ENCODE assay signal across 23 mouse cellular contexts in genomic region chr10:21335534-21335933, GRCm38 (mm10). TPM values are rescaled to one million over a fixed set of nuclear protein-coding genes. Genes with fewer than 3 reads are reported as not detected.
DNase-seq lines count a peak whose midpoint lies in the region; ATAC-seq and TF ChIP-seq lines count a peak whose summit lies in the region.
"Had no signal": no experiment of that assay in that cellular context is flagged by ENCODE, and none has a peak within 500 bp of the region (broad histone marks: within the 10 kb centered on the region; RNA-seq: fewer than 3 reads in every experiment).

No protein-coding gene starts in this region.

- no peak overlapping the region for H3K27ac ChIP-seq in liver, embryonic 11.5 days (ENCODE audit: low read depth, low read length)
- H3K27ac ChIP-seq in liver, embryonic 12.5 days = no peak overlapping the region
- no peak overlapping the region for H3K27ac ChIP-seq in stomach, postnatal 0 days (replicated peaks)
- H3K27ac ChIP-seq in forebrain, embryonic 11.5 days (ENCODE audit: low read depth, low read length) = no peak overlapping the region
- H3K27ac ChIP-seq: hindbrain, embryonic 10.5 days; liver, embryonic 14.5 days; neural tube, embryonic 12.5 days had no signal

- no peak for TF ChIP-seq CTCF in stomach, postnatal 0 days (IDR thresholded peaks at IDR 0.05; ENCODE audit: low read depth)

- no peak overlapping the region for H3K4me2 ChIP-seq in liver, embryonic 11.5 days
- H3K4me2 ChIP-seq in liver, embryonic 12.5 days = no peak overlapping the region
- H3K4me2 ChIP-seq in stomach, postnatal 0 days (replicated peaks; ENCODE audit: low read depth) = no peak overlapping the region
- no peak overlapping the region for H3K4me2 ChIP-seq in forebrain, embryonic 11.5 days (ENCODE audit: low read depth, low read length, severe bottlenecking)
- H3K4me2 ChIP-seq: neural tube, embryonic 12.5 days had no signal

- DNase-seq in liver, embryonic 11.5 days (ENCODE audit: low spot score) = no peak
- DNase-seq in urinary bladder, postnatal 14 days (ENCODE audit: low spot score) = peak; percentile 22
- DNase-seq in urinary bladder, postnatal 4 days (ENCODE audit: low spot score in 2 of 2) = no peak
- peak; percentile 29 for DNase-seq in ZHBTc4 (ENCODE audit: low read depth, low spot score)
- DNase-seq in stomach, postnatal 0 days (ENCODE audit: low spot score) = peak; percentile 55
- no peak for DNase-seq in ovary, postnatal 10 days (ENCODE audit: low spot score)
- DNase-seq in forebrain, embryonic 11.5 days (ENCODE audit: low spot score) = no peak
- DNase-seq: cerebellum, adult 9-10 months; gastrocnemius, postnatal 25 days; kidney, adult 9 months; lung, postnatal 10 days; thymus, adult 18-20 months; thymus, postnatal 4 days had no signal

- H3K9ac ChIP-seq in liver, embryonic 11.5 days (ENCODE audit: low read depth, low read length) = no peak overlapping the region
- H3K9ac ChIP-seq in liver, embryonic 12.5 days = no peak overlapping the region
- no peak overlapping the region for H3K9ac ChIP-seq in stomach, postnatal 0 days (ENCODE audit: low read length)
- H3K9ac ChIP-seq in forebrain, embryonic 11.5 days (ENCODE audit: low read length) = no peak overlapping the region
- H3K9ac ChIP-seq: liver, embryonic 14.5 days; neural tube, embryonic 12.5 days had no signal

- H3K36me3 ChIP-seq in liver, embryonic 11.5 days (ENCODE audit: control insufficient read depth, insufficient read depth, low read length) = peaks cover 19% of the 10 kb centered on the region
- peaks cover 82% of the 10 kb centered on the region for H3K36me3 ChIP-seq in liver, embryonic 12.5 days
- H3K36me3 ChIP-seq in stomach, postnatal 0 days (ENCODE audit: control insufficient read depth, insufficient read depth, low read length) = no peaks in the 10 kb centered on the region; the same call in 1 of the 2 replicates
- H3K36me3 ChIP-seq in forebrain, embryonic 11.5 days (ENCODE audit: control insufficient read depth, insufficient read depth, low read length) = peaks cover 7% of the 10 kb centered on the region

- 0 out of 2 replicates have a peak, but pooled peaks have one; percentile 29 for ATAC-seq in liver, embryonic 11.5 days (replicated peaks; ENCODE audit: low FRiP score)
- no peak for ATAC-seq in liver, embryonic 12.5 days
- ATAC-seq in stomach, postnatal 0 days (ENCODE audit: low FRiP score, low TSS enrichment) = peak; percentile 95
- no peak for ATAC-seq in forebrain, embryonic 11.5 days (replicated peaks; ENCODE audit: low FRiP score)
- ATAC-seq: forebrain, embryonic 14.5 days had no signal

- no peaks in the 10 kb centered on the region for H3K4me1 ChIP-seq in liver, embryonic 11.5 days (replicated peaks; ENCODE audit: control insufficient read depth, insufficient read depth, low read length)
- H3K4me1 ChIP-seq in liver, embryonic 12.5 days = peaks cover 15% of the 10 kb centered on the region
- H3K4me1 ChIP-seq in stomach, postnatal 0 days (replicated peaks; ENCODE audit: control insufficient read depth, insufficient read depth) = no peaks in the 10 kb centered on the region
- H3K4me1 ChIP-seq in forebrain, embryonic 11.5 days (replicated peaks; ENCODE audit: control insufficient read depth, insufficient read depth, low read length) = no peaks in the 10 kb centered on the region
- H3K4me1 ChIP-seq: hindbrain, embryonic 10.5 days; neural tube, embryonic 12.5 days had no signal

- H3K4me3 ChIP-seq in liver, embryonic 11.5 days (ENCODE audit: low read depth, low read length) = no peak overlapping the region
- no peak overlapping the region for H3K4me3 ChIP-seq in liver, embryonic 12.5 days
- H3K4me3 ChIP-seq in stomach, postnatal 0 days (ENCODE audit: low read depth, low read length) = no peak overlapping the region
- H3K4me3 ChIP-seq in forebrain, embryonic 11.5 days (ENCODE audit: low read depth, low read length) = no peak overlapping the region
- H3K4me3 ChIP-seq: hindbrain, embryonic 10.5 days; neural tube, embryonic 12.5 days had no signal

- no peaks in the 10 kb centered on the region for H3K27me3 ChIP-seq in liver, embryonic 11.5 days (replicated peaks; ENCODE audit: control insufficient read depth, insufficient read depth, low read length)
- no peaks in the 10 kb centered on the region for H3K27me3 ChIP-seq in liver, embryonic 12.5 days (replicated peaks)
- no peaks in the 10 kb centered on the region for H3K27me3 ChIP-seq in stomach, postnatal 0 days (ENCODE audit: control insufficient read depth, insufficient read depth, low read length)
- H3K27me3 ChIP-seq in forebrain, embryonic 11.5 days (ENCODE audit: control insufficient read depth, insufficient read depth, low read length) = no peaks in the 10 kb centered on the region
- H3K27me3 ChIP-seq: neural tube, embryonic 12.5 days had no signal

- 93% methylated on average over 5 of the region's 5 CpGs for WGBS in liver, embryonic 11.5 days
- WGBS in liver, embryonic 12.5 days (ENCODE audit: insufficient replicate concordance) = 83% methylated on average over 5 of the region's 5 CpGs
- WGBS in stomach, postnatal 0 days = 92% methylated on average over 5 of the region's 5 CpGs
- 89% methylated on average over 5 of the region's 5 CpGs for WGBS in forebrain, embryonic 11.5 days

- no peak for TF ChIP-seq EP300 in stomach, postnatal 0 days (optimal IDR thresholded peaks at IDR 0.05)

- H3K9me3 ChIP-seq in liver, embryonic 11.5 days (ENCODE audit: control insufficient read depth, low read length) = peaks cover 4% of the 10 kb centered on the region; the same call in 1 of the 2 replicates
- 0 out of 2 replicates have a peak, but pooled peaks cover 6% of the 10 kb centered on the region for H3K9me3 ChIP-seq in liver, embryonic 12.5 days (replicated peaks)
- H3K9me3 ChIP-seq in stomach, postnatal 0 days (ENCODE audit: control insufficient read depth, low read length) = 0 out of 2 replicates have a peak, but pooled peaks cover 3% of the 10 kb centered on the region
- H3K9me3 ChIP-seq in forebrain, embryonic 11.5 days (ENCODE audit: control insufficient read depth, low read length) = peaks cover 4% of the 10 kb centered on the region; the same call in 1 of the 2 replicates

RNA-seq across cellular contexts. Expression of gene Hbs1l, which starts 39.8 kb away (rescaled TPM):
- polyA plus RNA-seq in liver, embryonic 11.5 days (2014; fragmentation: Nextera tagmentation; extraction: Ambion mirVana) = 107 and 127 TPM in 2 replicates
- polyA plus RNA-seq in liver, embryonic 12.5 days (2016; fragmentation: Nextera tagmentation; extraction: Ambion mirVana) = 89.2 and 89.3 TPM in 2 replicates
- 42.7 and 44.8 TPM in 2 replicates for polyA plus RNA-seq in stomach, postnatal 0 days (2015; fragmentation: Nextera tagmentation; extraction: Ambion mirVana)
- polyA plus RNA-seq in forebrain, embryonic 11.5 days (2014; fragmentation: Nextera tagmentation; extraction: Ambion mirVana) = 131 and 142 TPM in 2 replicates

RNA-seq across cellular contexts. Expression of gene Aldh8a1, which starts 41.6 kb away (rescaled TPM):
- 3.6 and 4.2 TPM in 2 replicates for polyA plus RNA-seq in liver, embryonic 11.5 days (2014; fragmentation: Nextera tagmentation; extraction: Ambion mirVana)
- polyA plus RNA-seq in liver, embryonic 12.5 days (2016; fragmentation: Nextera tagmentation; extraction: Ambion mirVana) = 5.1 and 5.6 TPM in 2 replicates
- 0.05 and 0.38 TPM in 2 replicates for polyA plus RNA-seq in stomach, postnatal 0 days (2015; fragmentation: Nextera tagmentation; extraction: Ambion mirVana)
- not detected in 2 replicates for polyA plus RNA-seq in forebrain, embryonic 11.5 days (2014; fragmentation: Nextera tagmentation; extraction: Ambion mirVana)
- polyA plus RNA-seq: C2C12; embryonic facial prominence, embryonic 11.5 days; forebrain, embryonic 14.5 days; G1E; intestine, embryonic 14.5 days; limb, embryonic 11.5 days had no signal

Comparison
In these comparisons a context has a peak if more than half of its experiments do, and no peak if none do; other contexts are left out.
1. ATAC-seq: peak in liver, embryonic 11.5 days (single experiment) and stomach, postnatal 0 days (single experiment); none in liver, embryonic 12.5 days (single experiment) and forebrain, embryonic 11.5 days (single experiment).
2. DNase-seq: peak in urinary bladder, postnatal 14 days (single experiment), ZHBTc4 (single experiment) and stomach, postnatal 0 days (single experiment); none in liver, embryonic 11.5 days (single experiment), urinary bladder, postnatal 4 days (0 of 2), ovary, postnatal 10 days (single experiment) and forebrain, embryonic 11.5 days (single experiment).